Mouse (Mus musculus) liver, postnatal 0 days (tissue): ENCODE measurements at regions not wholly inside any gene's neighbourhood (a gene's known extent, or its start where the extent isn't known, plus 50 kb on each side); places are given as distances from the start of the nearest gene placed in this dataset.

Experiments used
- CTCF ChIP-seq: sonication (generic); IDR thresholded peaks from 2 replicates; pipeline ENCODE4 v1.5.1; 2016; ENCODE audit warnings: antibody characterized with exemption, low read depth
- EP300 ChIP-seq: IDR thresholded peaks from 2 replicates; pipeline ENCODE4 v1.6.1; 2016; ENCODE audit warnings: antibody characterized with exemption, low read depth, mild to moderate bottlenecking

DNA sequence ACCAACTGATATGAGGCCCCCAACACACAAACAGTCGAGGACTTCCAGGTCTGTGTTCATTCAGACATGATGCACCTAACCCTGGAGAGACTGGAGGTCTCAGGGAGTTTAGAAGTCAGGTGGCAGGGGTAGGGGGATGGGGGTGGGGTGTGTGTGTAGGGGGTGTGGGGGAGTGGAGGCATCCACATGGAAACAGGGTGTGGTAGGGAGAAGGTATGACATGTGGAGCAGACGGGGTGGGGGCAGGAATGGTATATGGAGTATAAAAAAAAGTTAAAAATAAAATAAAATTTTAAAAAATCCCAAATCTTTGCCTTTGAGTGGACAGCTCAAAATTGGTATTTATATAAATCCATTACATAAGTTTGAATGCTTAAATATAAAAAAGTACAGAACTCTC lies 282.3 kb downstream of the Isl1 start:
- TF ChIP-seq CTCF: no peak
- no peak for TF ChIP-seq EP300
